Mouse (Mus musculus): ENCODE data around the gene Ttk.

Ttk gene

DNA sequence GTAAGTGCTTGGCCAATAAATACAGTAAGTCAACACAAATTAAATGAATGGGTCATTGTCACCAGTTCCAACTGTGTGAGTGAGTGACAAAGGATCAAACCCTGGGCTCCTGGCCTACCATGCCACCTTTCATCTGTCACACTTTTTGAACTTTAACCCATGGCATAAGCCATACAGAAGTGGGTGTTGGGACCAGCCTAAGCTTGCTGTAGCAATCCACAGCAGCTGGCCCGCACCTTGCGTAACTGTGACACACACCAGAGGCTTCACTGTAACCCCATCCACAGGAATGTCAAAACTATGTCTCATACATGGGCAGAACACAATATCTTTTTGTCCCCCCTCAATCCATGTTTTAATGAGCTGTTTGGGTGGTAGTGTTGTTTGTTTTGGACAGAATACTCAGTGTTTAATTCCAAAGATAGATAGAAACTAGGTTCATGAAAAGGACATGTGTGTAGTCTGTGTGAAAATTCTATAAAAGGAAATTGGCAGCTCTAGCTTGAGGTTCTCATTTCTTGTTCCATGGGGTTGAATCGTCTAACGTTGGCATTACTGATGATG, 59.4 kb downstream of the Ttk start:
- DNase-seq (ENCODE audit: low spot score): no peak

DNA sequence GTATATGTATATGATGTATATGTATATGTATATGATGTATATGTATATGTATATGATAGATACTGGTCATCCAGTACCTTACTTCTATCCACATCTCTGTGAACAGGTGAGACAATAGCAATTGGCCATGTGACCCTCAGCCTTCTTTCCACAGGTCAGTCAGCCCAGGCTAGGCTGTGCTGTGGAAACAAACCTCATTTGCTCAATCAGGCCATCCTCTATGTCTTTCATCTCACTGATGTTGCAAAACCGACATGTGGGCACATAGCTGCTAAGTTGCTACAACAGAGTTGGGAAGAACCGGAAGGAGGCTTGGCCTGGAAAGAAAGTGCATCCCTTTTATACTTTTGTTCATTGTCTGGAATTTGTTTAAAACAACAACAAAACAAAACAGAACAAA, 67.6 kb downstream of the Ttk start:
- no peak for DNase-seq (ENCODE audit: low spot score)

DNA sequence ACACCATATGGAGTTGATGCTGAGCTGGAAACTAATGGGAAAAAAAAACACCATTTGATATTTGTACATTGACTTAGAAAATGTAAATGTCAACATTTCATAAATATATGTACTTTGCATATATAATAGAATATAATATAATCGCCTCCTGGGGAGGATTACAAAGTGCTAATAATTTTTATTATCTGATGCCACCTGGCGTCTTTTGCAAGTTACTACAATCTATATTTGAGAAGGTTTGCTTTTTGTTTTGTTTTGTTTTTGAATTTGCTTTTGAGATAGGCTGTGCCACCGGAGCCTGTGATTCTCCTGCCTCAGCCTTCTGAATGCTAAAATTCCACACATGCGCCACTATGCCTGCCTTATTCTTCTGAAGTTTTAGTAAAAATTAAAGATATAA, 71.3 kb downstream of the Ttk start:
- DNase-seq (ENCODE audit: low spot score): no peak

DNA sequence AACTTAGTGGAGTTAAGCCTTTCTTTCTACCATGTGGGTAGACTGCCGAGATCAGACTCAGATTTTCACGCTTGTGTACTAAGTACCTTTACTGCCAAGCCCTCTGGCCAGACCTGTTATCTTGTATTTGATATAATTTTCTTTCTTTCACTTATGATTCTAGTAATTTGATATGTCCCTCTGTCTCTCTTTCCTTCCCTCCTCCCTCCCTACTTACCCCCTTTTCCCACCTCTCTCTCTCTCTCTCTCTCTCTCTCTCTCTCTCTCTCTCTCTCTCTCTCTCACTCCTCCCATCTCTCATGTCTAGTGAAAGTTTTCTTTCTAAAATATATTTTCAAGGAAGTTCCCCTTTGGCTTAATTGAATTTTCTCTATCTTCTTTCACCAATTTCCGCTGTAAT, 72.5 kb downstream of the Ttk start:
- no peak for DNase-seq (ENCODE audit: low spot score)

DNA sequence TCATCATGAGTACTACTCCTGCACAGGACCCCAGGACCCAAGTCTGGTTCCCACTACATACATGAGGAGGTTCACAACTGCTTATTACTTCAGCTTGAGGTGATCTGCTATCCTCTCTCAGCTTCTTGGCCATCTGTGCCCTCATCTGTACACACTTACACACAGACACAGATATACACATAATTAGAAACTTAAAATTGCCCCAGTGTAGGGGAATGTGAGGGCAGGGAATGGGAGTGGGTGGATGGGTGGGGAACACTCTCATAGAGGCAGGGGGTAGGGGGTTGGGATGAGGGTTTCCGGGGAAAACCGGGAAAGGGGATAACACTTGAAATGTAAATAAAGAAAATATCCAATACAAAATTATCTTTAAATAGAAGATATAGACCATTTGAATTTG, 75.3 kb downstream of the Ttk start:
- DNase-seq (ENCODE audit: low spot score): no peak

DNA sequence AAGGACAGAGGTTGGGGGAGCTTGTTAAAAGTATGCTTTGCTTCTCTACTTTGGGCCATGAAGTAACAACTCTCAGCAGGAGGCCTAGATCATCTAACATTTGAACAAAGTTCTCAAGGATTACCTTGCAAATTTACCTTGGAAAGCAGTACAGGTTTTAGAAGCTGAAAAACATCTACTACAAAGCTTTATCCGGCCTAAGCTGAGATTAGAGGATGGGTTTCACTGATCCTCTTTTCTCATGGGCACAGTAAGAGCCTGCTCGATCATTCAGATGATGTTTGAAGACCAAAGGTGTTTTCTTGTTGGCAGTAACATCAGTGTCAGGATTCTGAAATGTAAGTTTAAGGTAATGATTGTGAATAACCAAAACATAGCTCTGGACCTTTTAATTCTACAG, 76.4 kb downstream of the Ttk start:
- DNase-seq (ENCODE audit: low spot score): no peak
